Comparison of ENCODE assay signal across 7 mouse cellular contexts in genomic region chr6:47650463-47651384, GRCm38 (mm10). TPM values are rescaled to one million over a fixed set of nuclear protein-coding genes. Genes with fewer than 3 reads are reported as not detected.
DNase-seq lines count a peak whose midpoint lies in the region; ATAC-seq and TF ChIP-seq lines count a peak whose summit lies in the region.

No protein-coding gene starts in this region.

- H3K4me1 ChIP-seq in intestine, embryonic 16.5 days (ENCODE audit: control insufficient read depth, insufficient read depth, low read length): no peaks in the 10 kb centered on the region; the same call in 1 of the 2 replicates
- H3K4me1 ChIP-seq in midbrain, embryonic 12.5 days: no peaks in the 10 kb centered on the region
- peaks cover 2% of the 10 kb centered on the region; the same call in 1 of the 2 replicates for H3K4me1 ChIP-seq in small intestine, adult 2 months (ENCODE audit: control insufficient read depth, insufficient read depth, insufficient read length, low read length)

- no peak for TF ChIP-seq POLR2A in small intestine, adult 2 months (IDR thresholded peaks at IDR 0.05; ENCODE audit: low read depth, low read length)

- H3K27ac ChIP-seq in intestine, embryonic 16.5 days (ENCODE audit: low read length): no peak overlapping the region
- H3K27ac ChIP-seq in midbrain, embryonic 12.5 days (replicated peaks): peak overlapping the region; percentile 60
- peak overlapping the region; percentile 1; the same call in 1 of the 2 replicates for H3K27ac ChIP-seq in small intestine, adult 2 months (ENCODE audit: insufficient read depth, low read depth, low read length)

- peak; percentile 92 for DNase-seq in adrenal gland, adult 8-10 months
- peak; percentile 97 for DNase-seq in embryo, embryonic 9.5 days (ENCODE audit: extremely low spot score)
- peak; percentile 96 to 99 for DNase-seq in gastrocnemius, postnatal 4 days (ENCODE audit: low spot score in 2 of 2)
- peak; percentile 94 for DNase-seq in left cerebral cortex, postnatal 4 days

- peak overlapping the region; percentile 75 for H3K9ac ChIP-seq in intestine, embryonic 16.5 days (ENCODE audit: low read depth, low read length)
- H3K9ac ChIP-seq in midbrain, embryonic 12.5 days (replicated peaks): peak overlapping the region; percentile 61

- peak overlapping the region; percentile 67 for H3K4me2 ChIP-seq in intestine, embryonic 16.5 days (ENCODE audit: low read depth, low read length)
- H3K4me2 ChIP-seq in midbrain, embryonic 12.5 days (replicated peaks): peak overlapping the region; percentile 65

- intact Hi-C loops in left cerebral cortex, postnatal 4 days (cut with DNase I): no loop called here

- H3K4me3 ChIP-seq in intestine, embryonic 16.5 days (ENCODE audit: low read length): peak overlapping the region; percentile 73
- peak overlapping the region; percentile 58 for H3K4me3 ChIP-seq in midbrain, embryonic 12.5 days
- peak overlapping the region; percentile 65 for H3K4me3 ChIP-seq in small intestine, adult 2 months (ENCODE audit: low read depth, low read length)

- peak; percentile 96 for ATAC-seq in intestine, embryonic 16.5 days
- peak; percentile 98 for ATAC-seq in midbrain, embryonic 12.5 days (ENCODE audit: low FRiP score, low read depth)

- TF ChIP-seq CTCF in small intestine, adult 2 months (IDR thresholded peaks at IDR 0.05; ENCODE audit: extremely low read depth, insufficient read length, insufficient replicate concordance, low read depth, low read length): peak; percentile 89

- 2% methylated on average over 46 of the region's 46 CpGs for whole genome bisulfite sequencing in intestine, embryonic 16.5 days
- WGBS in midbrain, embryonic 12.5 days: 4% methylated on average over 46 of the region's 46 CpGs
- WGBS in small intestine, adult 2 months: 3% methylated on average over 46 of the region's 46 CpGs

- H3K27me3 ChIP-seq in intestine, embryonic 16.5 days (replicated peaks; ENCODE audit: control insufficient read depth, insufficient read depth, low read length): no peaks in the 10 kb centered on the region
- peaks cover 9% of the 10 kb centered on the region for H3K27me3 ChIP-seq in midbrain, embryonic 12.5 days
- H3K27me3 ChIP-seq in small intestine, adult 2 months (ENCODE audit: control insufficient read depth, insufficient read depth, low read length): no peaks in the 10 kb centered on the region

- no peaks in the 10 kb centered on the region for H3K36me3 ChIP-seq in intestine, embryonic 16.5 days (ENCODE audit: control insufficient read depth, insufficient read depth, low read length)
- no peaks in the 10 kb centered on the region for H3K36me3 ChIP-seq in midbrain, embryonic 12.5 days
- H3K36me3 ChIP-seq in small intestine, adult 2 months (ENCODE audit: control insufficient read depth, insufficient read depth, low read length): no peaks in the 10 kb centered on the region

- H3K9me3 ChIP-seq in intestine, embryonic 16.5 days (ENCODE audit: control insufficient read depth, low read length): no peaks in the 10 kb centered on the region
- no peaks in the 10 kb centered on the region for H3K9me3 ChIP-seq in midbrain, embryonic 12.5 days

RNA-seq across cellular contexts. Expression of gene Ezh2, which starts 55.6 kb away (rescaled TPM):
- total RNA-seq in adrenal gland, adult 8-10 months (2022): 10 to 100 TPM in 3 of 4 experiments, 1 to 10 TPM in 1; 7.6 to 16.1 (median 12.4) TPM
- total RNA-seq in gastrocnemius, postnatal 4 days (2021): 10 to 100 TPM; 44.7 to 51.0 TPM
- 50.0 and 54.6 TPM in 2 replicates for polyA plus RNA-seq in intestine, embryonic 16.5 days (2015; fragmentation: Nextera tagmentation; extraction: Ambion mirVana)
- total RNA-seq in left cerebral cortex, postnatal 4 days (2021): 10 to 100 TPM; 65.4 to 69.6 TPM
- polyA plus RNA-seq in midbrain, embryonic 12.5 days (2016; fragmentation: Nextera tagmentation; extraction: Ambion mirVana): 199 and 222 TPM in 2 replicates
- 1.4 and 3.8 TPM in 2 replicates for polyA plus RNA-seq in small intestine, adult 2 months (2012; rRNA removed)
